Mouse (Mus musculus): ENCODE results near the gene Gnao1.

GRCm38 (mm10) chr8:94011076-94012012, 201.6 kb downstream of the Gnao1 start:
- no peak for TF ChIP-seq MAFK (IDR thresholded peaks at IDR 0.05; ENCODE audit: insufficient read depth, low read depth, low read length)
- no peak for TF ChIP-seq CHD2 (IDR thresholded peaks at IDR 0.05; ENCODE audit: low read depth, low read length)

Measured in ES-E14 (cell line).